Mouse (Mus musculus) midbrain, postnatal 0 days (tissue): ENCODE measurements around the gene Pik3r1. TPM values are rescaled to one million over a fixed set of nuclear protein-coding genes. Genes with fewer than 3 reads are reported as not detected.

Experiments
- ATAC-seq: fragments of 200-750 bp; cut with Nextera tagmentation; 2 replicates; pipeline ENCODE4 v1.8.0; 2017; ENCODE audit warnings: moderate number of reproducible peaks, mild to moderate bottlenecking, moderate TSS enrichment, moderate library complexity; ENCODE audit not compliant: low FRiP score
- DNase-seq: peaks from one replicate; pipeline ENCODE4 v3.0.0-alpha.2; 2015; ENCODE audit warnings: low spot score
- H3K27ac ChIP-seq: fragments of 300-500 bp; sonication (generic); 2 replicates; pipeline ENCODE4 v1.5.1; 2014; ENCODE audit warnings: low read depth, mild to moderate bottlenecking, low read length, mixed read lengths
- H3K27me3 ChIP-seq: fragments of 300-500 bp; sonication (generic); 2 replicates; pipeline ENCODE4 v1.6.1; 2014; ENCODE audit warnings: low read length, control low read depth, mixed read lengths; ENCODE audit not compliant: insufficient read depth
- H3K36me3 ChIP-seq: fragments of 300-500 bp; sonication (generic); 2 replicates; pipeline ENCODE4 v1.6.1; 2014; ENCODE audit warnings: low read length, control low read depth, mixed read lengths; ENCODE audit not compliant: insufficient read depth
- H3K4me1 ChIP-seq: fragments of 300-500 bp; sonication (generic); 2 replicates; pipeline ENCODE4 v1.6.1; 2014; ENCODE audit warnings: mild to moderate bottlenecking, control low read depth, antibody characterized with exemption, low read length, mixed read lengths; ENCODE audit not compliant: insufficient read depth
- H3K4me2 ChIP-seq: fragments of 300-500 bp; sonication (generic); 2 replicates; pipeline ENCODE4 v1.6.1; 2014; ENCODE audit warnings: low read depth, mild to moderate bottlenecking, low read length, mixed read lengths; ENCODE audit not compliant: poor library complexity, severe bottlenecking
- H3K4me3 ChIP-seq: fragments of 300-500 bp; sonication (generic); 2 replicates; pipeline ENCODE4 v1.5.1; 2014; ENCODE audit warnings: low read depth, mild to moderate bottlenecking, low read length, moderate library complexity
- H3K9ac ChIP-seq: fragments of 300-500 bp; sonication (generic); replicated peaks from 2 replicates; pipeline ENCODE4 v1.6.1; 2014; ENCODE audit warnings: mild to moderate bottlenecking, low read length, moderate library complexity, mixed read lengths; ENCODE audit not compliant: poor library complexity, severe bottlenecking
- H3K9me3 ChIP-seq: fragments of 300-500 bp; sonication (generic); 2 replicates; pipeline ENCODE4 v1.6.1; 2016; ENCODE audit warnings: low read length, control low read depth
- CTCF ChIP-seq: IDR thresholded peaks from 2 replicates; pipeline ENCODE4 v1.5.1; 2016; ENCODE audit warnings: antibody characterized with exemption, mild to moderate bottlenecking
- WGBS: fragments of 180-500 bp; shearing (Covaris S2); extraction: QIAGEN DNeasy Blood & Tissue Kit; methylation state at CpG from one replicate; pipeline ENCODE4 v1.1.7; 2014; 5-methylcytosine and 5-hydroxymethylcytosine counted together
- polyA plus RNA-seq: library from polyadenylated mRNA; unstranded; fragments of >200 nt; fragmentation: Nextera tagmentation; extraction: Ambion mirVana; gene quantifications from 2 replicates; pipeline ENCODE4 v1.2.1, GENCODE M21; 2015
- total RNA-seq: library from RNA; depleted of rRNA; stranded (reverse); fragments of >200 nt; gene quantifications from 2 replicates; pipeline ENCODE4 v1.2.3, GENCODE M21; 2014

Pik3r1 gene
- total and polyA plus RNA-seq, 2 experiments from 2014 or later = 54.4 to 99.2 TPM

DNA sequence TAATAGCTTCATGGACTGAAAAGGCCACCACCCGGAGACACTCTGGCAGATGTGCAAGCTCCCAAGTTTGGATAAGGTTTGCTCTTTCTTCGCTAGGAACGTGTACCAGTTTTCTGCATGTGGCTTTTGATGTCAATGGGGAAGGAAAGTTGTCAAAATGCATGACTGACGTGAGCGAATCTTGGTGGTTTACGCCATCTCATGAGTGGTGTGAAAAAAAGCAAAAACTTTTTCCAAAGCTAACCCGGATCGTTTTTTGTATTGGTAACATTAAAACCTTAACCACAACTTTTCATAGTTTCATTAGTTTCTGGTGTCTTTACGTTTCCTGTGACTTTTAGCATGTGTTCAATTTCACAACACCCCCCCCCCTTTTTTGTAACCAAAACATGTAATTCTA lies 60.8 kb downstream of the Pik3r1 start:
- WGBS = 90% methylated on average over 9 of the region's 9 CpGs
- H3K4me3 ChIP-seq = no peak overlapping the region
- no peak for TF ChIP-seq CTCF
- no peak overlapping the region for H3K4me2 ChIP-seq
- peaks cover 20% of the 10 kb centered on the region for H3K36me3 ChIP-seq
- ATAC-seq (no peak), DNase-seq (no peak)
- no peaks in the 10 kb centered on the region for H3K27me3 ChIP-seq
- H3K4me1 ChIP-seq = no peaks in the 10 kb centered on the region
- no peak overlapping the region for H3K9ac ChIP-seq
- H3K27ac ChIP-seq = no peak overlapping the region
- no peaks in the 10 kb centered on the region for H3K9me3 ChIP-seq

DNA sequence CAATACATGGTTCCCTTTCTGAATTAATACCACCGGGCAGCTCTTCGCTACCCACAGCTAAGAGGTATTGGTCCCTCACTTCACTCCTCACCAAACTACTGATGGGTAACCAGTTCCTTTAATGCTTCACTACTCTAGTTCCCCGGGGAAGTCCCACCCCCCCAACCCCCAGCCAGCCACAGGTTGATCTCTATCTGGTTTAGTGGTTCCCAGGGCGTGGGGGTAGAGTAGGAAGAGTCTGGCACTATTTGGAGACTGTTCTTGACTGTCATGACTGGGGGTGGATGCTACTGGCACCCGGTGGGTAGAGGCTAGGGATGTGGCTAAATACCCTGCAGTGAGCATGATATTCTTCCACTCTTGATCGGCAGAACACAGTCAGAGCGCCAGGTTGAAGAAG lies 61.6 kb downstream of the Pik3r1 start:
- no peak overlapping the region for H3K9ac ChIP-seq
- DNase-seq (no peak), ATAC-seq (no peak)
- TF ChIP-seq CTCF = no peak
- no peak overlapping the region for H3K4me2 ChIP-seq
- peaks cover 20% of the 10 kb centered on the region for H3K36me3 ChIP-seq
- H3K9me3 ChIP-seq = no peaks in the 10 kb centered on the region
- H3K4me1 ChIP-seq = no peaks in the 10 kb centered on the region
- H3K4me3 ChIP-seq = no peak overlapping the region
- no peak overlapping the region for H3K27ac ChIP-seq
- no peaks in the 10 kb centered on the region for H3K27me3 ChIP-seq
- 90% methylated on average over 7 of the region's 7 CpGs for WGBS

DNA sequence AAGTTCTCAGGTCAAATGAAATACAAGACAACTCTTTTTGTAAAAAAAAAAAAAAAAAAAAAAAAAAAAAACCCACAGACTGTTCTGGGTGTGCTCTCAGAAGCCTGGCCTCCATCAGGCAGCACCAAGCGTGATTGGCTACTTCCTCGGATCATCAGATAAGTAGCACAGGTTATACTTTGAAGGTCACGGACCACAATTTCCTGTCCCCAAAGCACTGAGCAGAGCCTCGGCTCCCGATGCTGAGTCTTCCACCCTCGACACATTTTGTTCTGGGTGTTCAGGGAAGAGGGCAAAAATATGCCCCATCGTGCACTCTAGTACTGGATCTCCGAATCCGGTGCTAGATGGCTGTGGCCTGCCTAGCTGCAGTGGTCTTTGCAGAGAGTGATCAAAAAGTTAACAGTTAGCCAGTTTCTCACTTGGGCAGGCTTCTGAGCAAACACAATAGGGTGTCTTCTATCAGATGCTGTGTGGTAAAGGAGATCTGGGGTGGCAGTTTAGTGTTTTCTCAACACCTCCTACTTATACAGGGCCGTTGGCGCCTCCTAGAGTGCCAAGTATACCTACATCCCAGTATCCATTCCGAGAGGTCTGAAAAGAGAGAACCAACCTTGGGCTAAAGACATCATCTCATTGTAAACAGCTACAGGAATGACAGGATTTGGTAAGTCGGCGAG lies 65.8 kb downstream of the Pik3r1 start:
- no peak overlapping the region for H3K27ac ChIP-seq
- no peak overlapping the region for H3K4me2 ChIP-seq
- 0 out of 2 replicates have a peak, but pooled peaks cover 3% of the 10 kb centered on the region for H3K4me1 ChIP-seq
- H3K4me3 ChIP-seq = no peak overlapping the region
- H3K36me3 ChIP-seq = peaks cover 8% of the 10 kb centered on the region
- H3K9ac ChIP-seq = no peak overlapping the region
- H3K27me3 ChIP-seq = no peaks in the 10 kb centered on the region
- no peaks in the 10 kb centered on the region for H3K9me3 ChIP-seq
- ATAC-seq = no peak
- DNase-seq = no peak
- no peak for TF ChIP-seq CTCF
- WGBS = 92% methylated on average over 14 of the region's 14 CpGs

DNA sequence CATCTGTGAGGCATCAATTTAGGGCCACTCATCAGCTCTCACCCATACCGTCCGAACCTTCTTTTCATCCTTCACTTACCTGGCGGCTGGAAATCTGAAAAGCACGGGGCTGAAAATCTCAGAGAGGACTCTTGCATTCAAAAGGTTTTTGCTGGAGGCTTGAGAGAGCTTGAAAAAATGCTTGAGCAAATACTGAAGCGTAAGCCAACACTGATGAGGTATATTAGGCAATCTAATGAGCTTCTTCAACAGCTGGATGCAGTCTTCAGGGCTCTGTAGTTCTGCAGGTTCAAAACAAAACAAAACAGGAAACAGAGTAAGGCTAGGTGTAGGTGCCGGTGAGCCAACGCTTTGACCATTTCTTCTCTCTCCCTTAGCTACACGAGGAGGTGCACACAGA lies 66.4 kb downstream of the Pik3r1 start:
- no peak for TF ChIP-seq CTCF
- WGBS = 87% methylated on average over 8 of the region's 8 CpGs
- Histone ChIP-seq H3K27me3 (no peaks in the 10 kb centered on the region), H3K4me3 (no peak overlapping the region), H3K36me3 (peaks cover 8% of the 10 kb centered on the region; the same call in 1 of the 2 replicates), H3K9ac (no peak overlapping the region), H3K4me1 (0 out of 2 replicates have a peak, but pooled peaks cover 3% of the 10 kb centered on the region), H3K9me3 (no peaks in the 10 kb centered on the region), H3K27ac (no peak overlapping the region), H3K4me2 (no peak overlapping the region)
- DNase-seq = no peak
- ATAC-seq = no peak

DNA sequence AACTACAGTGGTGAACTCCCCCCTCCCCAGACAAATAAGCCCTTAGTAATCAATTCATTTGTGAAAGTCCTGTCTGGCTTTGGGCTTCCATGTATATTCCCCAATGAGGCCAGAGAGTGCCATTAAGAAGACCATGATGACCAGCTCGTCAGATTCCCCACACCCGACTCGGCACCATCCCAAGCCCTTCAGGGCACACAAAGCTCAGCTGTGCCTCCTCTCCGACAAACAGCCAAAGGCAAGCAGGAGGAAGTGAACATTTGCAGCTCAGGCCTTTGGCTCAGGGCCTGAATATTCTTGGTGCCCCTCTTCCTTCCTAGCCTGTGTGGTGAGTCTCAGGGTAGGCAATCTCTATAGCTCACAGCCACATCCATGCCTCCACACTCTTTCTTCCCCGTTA lies 68.3 kb downstream of the Pik3r1 start:
- Histone ChIP-seq H3K9me3 (no peaks in the 10 kb centered on the region), H3K36me3 (peaks cover 3% of the 10 kb centered on the region; the same call in 1 of the 2 replicates), H3K4me1 (peaks cover 8% of the 10 kb centered on the region; the same call in 1 of the 2 replicates), H3K4me2 (no peak overlapping the region), H3K27ac (no peak overlapping the region), H3K4me3 (no peak overlapping the region), H3K27me3 (no peaks in the 10 kb centered on the region), H3K9ac (no peak overlapping the region)
- DNase-seq (peak; percentile 40), ATAC-seq (no peak)
- TF ChIP-seq CTCF = no peak
- WGBS = 31% methylated on average over 5 of the region's 5 CpGs

DNA sequence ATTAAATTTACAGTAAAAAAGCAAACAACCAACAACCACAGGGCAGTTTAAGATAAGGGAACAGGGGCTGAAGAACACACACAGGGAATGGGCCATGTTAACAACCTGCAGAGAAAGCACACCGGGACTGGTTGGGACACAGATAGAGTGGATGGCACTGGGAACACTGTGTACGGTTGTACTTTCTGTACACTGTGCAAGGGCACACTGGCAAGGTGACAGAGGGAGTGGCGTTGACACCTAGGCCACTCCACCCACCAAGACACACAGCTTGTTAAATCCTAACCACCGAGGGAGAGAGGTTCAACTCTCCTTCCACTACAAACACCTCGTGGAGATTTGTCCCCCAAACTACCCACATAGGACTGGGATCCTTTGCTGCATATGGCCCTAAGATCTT lies 70.1 kb downstream of the Pik3r1 start:
- peaks cover 11% of the 10 kb centered on the region; the same call in 1 of the 2 replicates for H3K4me1 ChIP-seq
- TF ChIP-seq CTCF = no peak
- H3K36me3 ChIP-seq = no peaks in the 10 kb centered on the region; the same call in 1 of the 2 replicates
- no peak overlapping the region for H3K9ac ChIP-seq
- no peaks in the 10 kb centered on the region for H3K27me3 ChIP-seq
- H3K4me2 ChIP-seq = no peak overlapping the region
- H3K4me3 ChIP-seq = no peak overlapping the region
- DNase-seq = no peak
- 89% methylated on average over 5 of the region's 5 CpGs for whole genome bisulfite sequencing
- no peak for ATAC-seq
- no peak overlapping the region for H3K27ac ChIP-seq
- H3K9me3 ChIP-seq = no peaks in the 10 kb centered on the region
